Mouse (Mus musculus): ENCODE measurements around the gene Pmf1.

The Pmf1 gene

DNA sequence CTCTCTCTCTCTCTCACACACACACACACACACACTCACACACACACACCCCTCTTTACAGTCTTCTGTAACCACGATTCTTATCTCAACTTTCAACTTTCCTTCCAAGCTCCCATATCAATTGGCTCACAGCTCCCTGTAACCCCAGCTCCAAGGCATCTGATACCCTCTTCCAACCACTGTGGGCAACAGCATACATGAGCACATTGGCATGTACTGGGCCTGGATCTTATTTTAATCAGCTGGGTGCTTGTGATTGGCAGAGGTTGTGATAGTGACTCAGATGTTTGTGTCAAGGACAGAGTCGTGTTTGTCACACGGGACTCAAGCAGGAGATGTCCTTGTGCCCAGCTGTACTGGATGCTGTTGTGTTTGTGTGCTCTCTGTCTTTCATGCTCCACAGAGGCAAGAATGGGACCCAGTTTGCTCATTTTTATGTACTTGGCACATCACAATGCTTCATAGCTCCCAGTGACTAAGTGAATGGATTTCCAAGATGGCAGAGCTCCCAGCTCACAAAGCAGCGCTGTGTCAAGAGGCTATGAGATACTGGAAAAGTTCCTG is 17.3 kb upstream of the Pmf1 start:
- H3K4me3 ChIP-seq (replicated peaks; ENCODE audit: low read length) = no peak overlapping the region
- peaks cover 28% of the 10 kb centered on the region for H3K4me1 ChIP-seq (replicated peaks; ENCODE audit: low read depth, low read length)
- TF ChIP-seq POU5F1 (IDR thresholded peaks at IDR 0.05; ENCODE audit: borderline replicate concordance, low read length) (no peak), CTCF (conservative IDR thresholded peaks at IDR 0.05; ENCODE audit: low read length) (no peak), NANOG (IDR thresholded peaks at IDR 0.05; ENCODE audit: borderline replicate concordance, low read length) (no peak)
- no peaks in the 10 kb centered on the region for H3K9me3 ChIP-seq (ENCODE audit: low read length)
- no peaks in the 10 kb centered on the region for H3K36me3 ChIP-seq (ENCODE audit: insufficient read depth, low read length)
- H3K27me3 ChIP-seq (ENCODE audit: insufficient read depth, low read length) = no peaks in the 10 kb centered on the region

DNA sequence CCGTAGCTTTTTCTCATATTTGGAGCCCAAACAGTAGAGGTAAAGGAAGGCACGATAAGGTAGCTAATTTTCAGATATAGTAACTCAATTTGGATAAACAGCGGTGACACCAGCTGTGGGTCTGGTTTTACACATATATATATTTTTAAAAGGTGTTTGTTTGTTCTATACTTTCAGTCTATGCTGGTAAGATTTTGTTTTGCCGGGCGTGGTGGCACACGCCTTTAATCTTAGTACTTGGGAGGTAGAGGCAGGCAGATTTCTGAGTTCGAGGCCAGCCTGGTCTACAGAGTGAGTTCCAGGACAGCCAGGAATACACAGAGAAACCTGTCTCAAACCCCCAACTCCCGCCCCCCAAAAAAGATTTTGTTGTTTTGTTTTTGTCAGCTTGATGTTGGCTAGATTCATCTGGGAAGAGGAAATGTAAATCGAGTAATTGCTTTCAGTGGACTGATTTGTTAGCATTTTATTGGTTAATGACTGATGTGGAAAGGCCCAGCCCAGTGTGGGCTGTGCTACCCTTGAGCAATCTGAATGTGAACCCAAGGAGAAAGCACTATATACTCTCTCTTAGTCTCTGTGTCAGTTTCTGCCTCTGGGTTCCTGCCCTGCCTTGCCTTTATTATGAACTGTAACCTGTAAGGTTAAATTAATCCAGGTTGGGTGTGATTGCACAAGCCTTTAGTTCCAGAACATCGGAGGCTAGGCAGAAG is 15.7 kb upstream of the Pmf1 start:
- Histone ChIP-seq H3K9me3 (ENCODE audit: low read length) (no peaks in the 10 kb centered on the region), H3K27me3 (ENCODE audit: insufficient read depth, low read length) (no peaks in the 10 kb centered on the region), H3K4me3 (replicated peaks; ENCODE audit: low read length) (no peak overlapping the region), H3K4me1 (replicated peaks; ENCODE audit: low read depth, low read length) (peaks cover 43% of the 10 kb centered on the region), H3K36me3 (ENCODE audit: insufficient read depth, low read length) (peaks cover 10% of the 10 kb centered on the region)
- TF ChIP-seq NANOG (IDR thresholded peaks at IDR 0.05; ENCODE audit: borderline replicate concordance, low read length) (no peak), CTCF (conservative IDR thresholded peaks at IDR 0.05; ENCODE audit: low read length) (no peak), POU5F1 (IDR thresholded peaks at IDR 0.05; ENCODE audit: borderline replicate concordance, low read length) (no peak)

DNA sequence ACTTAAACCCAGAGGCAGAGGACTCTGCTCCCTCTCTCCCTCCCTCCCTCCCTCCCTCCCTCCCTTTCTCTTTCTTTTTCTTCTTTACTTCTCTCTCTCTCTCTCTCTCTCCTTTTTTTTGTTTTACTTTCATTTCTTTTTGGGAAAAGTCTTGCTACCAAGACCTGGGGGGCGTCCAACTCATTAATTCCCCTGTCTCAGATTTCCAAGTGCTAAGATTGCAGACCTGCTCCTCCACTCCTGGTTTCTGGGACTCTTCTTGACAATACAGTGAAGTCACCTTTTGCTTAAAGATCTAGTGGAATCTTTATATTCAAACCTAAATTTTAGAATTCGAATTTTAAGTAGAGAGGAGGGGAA is 15.2 kb upstream of the Pmf1 start:
- Histone ChIP-seq H3K27me3 (ENCODE audit: insufficient read depth, low read length) (no peaks in the 10 kb centered on the region), H3K4me3 (replicated peaks; ENCODE audit: low read length) (no peak overlapping the region), H3K4me1 (replicated peaks; ENCODE audit: low read depth, low read length) (peaks cover 49% of the 10 kb centered on the region), H3K9me3 (ENCODE audit: low read length) (no peaks in the 10 kb centered on the region), H3K36me3 (ENCODE audit: insufficient read depth, low read length) (peaks cover 16% of the 10 kb centered on the region)
- TF ChIP-seq POU5F1 (IDR thresholded peaks at IDR 0.05; ENCODE audit: borderline replicate concordance, low read length) = no peak
- TF ChIP-seq CTCF (conservative IDR thresholded peaks at IDR 0.05; ENCODE audit: low read length) = no peak

DNA sequence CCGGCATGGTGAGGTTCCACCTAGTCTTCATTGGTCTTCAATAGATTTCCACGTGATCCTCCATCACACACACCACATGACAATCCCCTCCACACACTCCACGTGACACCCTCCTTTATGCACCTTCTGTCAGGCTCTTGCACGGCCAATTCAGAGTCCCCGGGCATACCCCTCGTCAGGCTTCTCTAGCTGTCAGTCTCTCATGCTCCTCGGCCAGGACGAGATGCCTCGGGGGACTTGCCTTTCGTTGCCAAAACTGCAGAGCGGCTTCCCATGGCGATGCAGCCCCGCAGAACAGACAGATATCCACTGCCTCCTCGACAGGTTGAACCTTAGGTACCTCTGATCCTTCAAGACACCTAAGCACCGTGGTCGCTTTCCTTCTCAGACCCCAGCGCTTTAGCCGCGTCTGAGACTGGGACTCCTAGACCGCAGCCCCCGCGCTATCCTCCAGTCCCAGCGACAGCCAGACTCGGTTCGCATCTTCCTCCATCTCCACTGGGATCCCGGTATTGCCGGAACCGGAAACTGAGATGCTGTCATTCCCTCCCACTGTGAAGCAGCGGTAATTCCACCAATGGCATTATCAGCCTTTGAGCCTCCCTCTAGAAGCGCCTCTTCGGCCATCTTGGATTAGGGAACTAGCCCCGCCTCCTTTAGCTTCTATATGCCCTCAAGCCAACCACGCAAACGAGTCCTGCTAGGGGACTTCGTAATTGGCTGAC is 14.6 kb upstream of the Pmf1 start, which contains the start of gene Slc25a44:
TSS of gene Slc25a44 (minus strand) at position 535 of the 725 bp plus-strand sequence.
- Histone ChIP-seq H3K4me1 (replicated peaks; ENCODE audit: low read depth, low read length) (peaks cover 54% of the 10 kb centered on the region), H3K27me3 (ENCODE audit: insufficient read depth, low read length) (no peaks in the 10 kb centered on the region), H3K4me3 (replicated peaks; ENCODE audit: low read length) (peak within 1 kb of the TSS; percentile 89), H3K9me3 (ENCODE audit: low read length) (no peaks in the 10 kb centered on the region), H3K36me3 (ENCODE audit: insufficient read depth, low read length) (peaks cover 21% of the 10 kb centered on the region)
- TF ChIP-seq CTCF (conservative IDR thresholded peaks at IDR 0.05; ENCODE audit: low read length) (no peak), NANOG (IDR thresholded peaks at IDR 0.05; ENCODE audit: borderline replicate concordance, low read length) (no peak), POU5F1 (IDR thresholded peaks at IDR 0.05; ENCODE audit: borderline replicate concordance, low read length) (no peak)

DNA sequence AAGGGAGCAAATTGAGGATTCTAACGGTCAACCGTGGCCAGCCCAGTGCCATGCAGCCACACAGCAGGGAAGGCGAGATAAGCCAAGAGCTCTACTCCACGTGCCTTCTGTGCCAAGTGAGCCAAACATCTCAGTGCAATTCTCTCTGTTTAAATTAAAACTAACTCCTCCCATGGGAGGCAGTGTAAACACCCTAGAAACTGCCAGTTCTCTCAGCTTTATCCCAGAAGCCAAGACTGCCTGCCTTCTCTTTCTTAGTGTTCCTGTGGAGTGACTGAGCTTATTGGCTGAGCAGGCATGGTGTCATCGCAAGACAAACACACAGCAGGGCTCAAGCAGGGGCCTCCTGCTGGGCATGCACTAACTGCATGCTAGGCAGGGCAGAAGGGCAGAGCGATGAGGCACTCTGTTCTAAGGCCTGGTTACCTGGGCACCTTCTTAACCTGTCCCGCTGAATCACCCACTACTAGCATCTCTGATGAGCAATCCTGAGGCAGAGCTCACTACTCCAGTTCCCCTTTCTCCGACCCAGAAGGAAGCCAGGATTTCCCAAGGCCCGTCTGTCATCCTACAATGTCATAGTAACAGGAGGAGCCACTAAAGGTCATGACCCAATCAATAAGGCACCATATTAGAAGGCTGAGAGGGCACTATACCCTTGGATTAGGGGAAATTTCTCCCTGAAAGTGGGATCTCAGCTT is 12.0 kb upstream of the Pmf1 start:
- H3K27me3 ChIP-seq (ENCODE audit: insufficient read depth, low read length) = no peaks in the 10 kb centered on the region
- H3K36me3 ChIP-seq (ENCODE audit: insufficient read depth, low read length) = peaks cover 47% of the 10 kb centered on the region
- H3K4me3 ChIP-seq (replicated peaks; ENCODE audit: low read length) = no peak overlapping the region
- no peaks in the 10 kb centered on the region for H3K9me3 ChIP-seq (ENCODE audit: low read length)
- H3K4me1 ChIP-seq (replicated peaks; ENCODE audit: low read depth, low read length) = peaks cover 66% of the 10 kb centered on the region
- TF ChIP-seq POU5F1 (IDR thresholded peaks at IDR 0.05; ENCODE audit: borderline replicate concordance, low read length) (no peak), CTCF (conservative IDR thresholded peaks at IDR 0.05; ENCODE audit: low read length) (no peak), NANOG (IDR thresholded peaks at IDR 0.05; ENCODE audit: borderline replicate concordance, low read length) (no peak)

DNA sequence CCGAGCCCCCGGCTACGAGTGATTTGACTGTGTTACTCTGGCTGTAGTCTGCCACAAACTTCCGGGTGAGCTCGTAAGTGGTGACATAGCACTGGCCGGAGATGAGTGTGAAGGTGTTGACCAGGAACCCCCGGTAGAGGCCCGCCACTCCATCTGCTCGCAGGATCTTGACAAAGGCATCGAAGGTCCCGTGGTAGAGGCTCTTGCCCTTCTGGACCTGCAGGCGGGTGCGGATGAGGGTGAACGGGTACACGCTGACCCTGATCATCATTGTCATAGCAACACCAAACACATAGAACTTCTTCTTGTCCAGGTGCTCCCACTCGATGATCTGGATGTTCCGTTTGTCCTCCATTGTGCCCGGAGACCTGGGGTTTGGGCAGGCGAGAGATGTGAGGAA is 10.6 kb upstream of the Pmf1 start:
- Histone ChIP-seq H3K4me3 (replicated peaks; ENCODE audit: low read length) (no peak overlapping the region), H3K4me1 (replicated peaks; ENCODE audit: low read depth, low read length) (peaks cover 72% of the 10 kb centered on the region), H3K27me3 (ENCODE audit: insufficient read depth, low read length) (no peaks in the 10 kb centered on the region), H3K36me3 (ENCODE audit: insufficient read depth, low read length) (peaks cover 61% of the 10 kb centered on the region), H3K9me3 (ENCODE audit: low read length) (no peaks in the 10 kb centered on the region)
- TF ChIP-seq NANOG (IDR thresholded peaks at IDR 0.05; ENCODE audit: borderline replicate concordance, low read length) (no peak), POU5F1 (IDR thresholded peaks at IDR 0.05; ENCODE audit: borderline replicate concordance, low read length) (no peak), CTCF (conservative IDR thresholded peaks at IDR 0.05; ENCODE audit: low read length) (no peak)

DNA sequence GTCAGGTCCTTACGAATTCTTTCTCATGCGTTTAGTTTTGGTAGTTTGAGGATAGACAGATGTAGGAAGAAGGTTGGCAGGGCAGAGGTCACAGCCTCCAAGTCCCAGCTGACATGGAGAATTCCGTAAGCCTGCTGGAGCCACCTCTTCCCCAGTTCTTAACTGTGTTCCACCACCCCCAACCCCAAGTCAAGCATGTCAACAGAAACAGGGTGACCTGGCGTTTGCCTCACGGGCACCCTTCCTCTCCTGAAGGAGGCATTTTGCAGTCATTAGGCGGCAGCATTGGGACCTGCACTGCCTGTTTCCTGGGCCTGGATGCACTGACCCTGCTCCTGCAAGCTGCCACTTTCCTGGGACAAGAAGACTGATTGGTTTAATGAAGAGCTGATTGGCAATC is 7.9 kb upstream of the Pmf1 start:
- Histone ChIP-seq H3K27me3 (ENCODE audit: insufficient read depth, low read length) (no peaks in the 10 kb centered on the region), H3K9me3 (ENCODE audit: low read length) (no peaks in the 10 kb centered on the region), H3K4me3 (replicated peaks; ENCODE audit: low read length) (no peak overlapping the region), H3K4me1 (replicated peaks; ENCODE audit: low read depth, low read length) (peaks cover 72% of the 10 kb centered on the region), H3K36me3 (ENCODE audit: insufficient read depth, low read length) (peaks cover 87% of the 10 kb centered on the region)
- no peak for TF ChIP-seq POU5F1 (IDR thresholded peaks at IDR 0.05; ENCODE audit: borderline replicate concordance, low read length)

DNA sequence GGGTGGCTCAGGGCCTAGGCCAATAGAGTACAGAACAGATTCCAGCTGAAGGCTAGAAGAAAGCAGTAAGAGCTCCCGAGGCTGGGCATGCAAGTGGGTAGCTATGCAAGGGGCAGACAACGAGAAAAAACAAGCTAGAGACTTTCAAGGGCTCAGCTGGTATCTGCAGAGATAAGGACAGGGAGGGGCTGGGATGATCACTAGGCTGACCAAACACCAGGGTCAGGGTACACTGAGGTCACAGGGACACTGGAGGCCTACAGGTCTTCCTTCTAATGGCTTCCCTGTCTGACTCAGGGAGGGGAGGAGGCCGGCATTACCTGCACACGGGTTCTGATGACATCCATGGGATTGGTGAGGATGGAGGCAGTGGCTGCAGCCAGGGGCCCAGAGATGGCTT is 5.5 kb upstream of the Pmf1 start:
- H3K4me1 ChIP-seq (replicated peaks; ENCODE audit: low read depth, low read length) = peaks cover 62% of the 10 kb centered on the region
- peaks cover 94% of the 10 kb centered on the region for H3K36me3 ChIP-seq (ENCODE audit: insufficient read depth, low read length)
- TF ChIP-seq NANOG (IDR thresholded peaks at IDR 0.05; ENCODE audit: borderline replicate concordance, low read length) = no peak
- TF ChIP-seq CTCF (conservative IDR thresholded peaks at IDR 0.05; ENCODE audit: low read length) = no peak
- no peak for TF ChIP-seq POU5F1 (IDR thresholded peaks at IDR 0.05; ENCODE audit: borderline replicate concordance, low read length)
- no peak overlapping the region for H3K4me3 ChIP-seq (replicated peaks; ENCODE audit: low read length)
- no peaks in the 10 kb centered on the region for H3K27me3 ChIP-seq (ENCODE audit: insufficient read depth, low read length)
- H3K9me3 ChIP-seq (ENCODE audit: low read length) = no peaks in the 10 kb centered on the region

Measured in E14TG2a.4 (cell line).